22 mouse cellular contexts compared by ENCODE assay signal in genomic region chr1:157205685-157206084, GRCm38 (mm10).
A peak's percentile ranks its signal among the peaks of the same experiment; 100 is the strongest.
DNase-seq lines count a peak whose midpoint lies in the region; ATAC-seq and TF ChIP-seq lines count a peak whose summit lies in the region.
"Had no signal": no experiment of that assay in that cellular context is flagged by ENCODE, and none has a peak within 500 bp of the region (broad histone marks: within the 10 kb centered on the region; RNA-seq: fewer than 3 reads in every experiment).

No protein-coding gene starts in this region.

- 0 out of 2 replicates have a peak, but pooled peaks have one; percentile 52 for ATAC-seq in frontal cortex, adult (ENCODE audit: low TSS enrichment)
- ATAC-seq: activated CD4-positive, CD25-positive, alpha-beta regulatory T cell, adult 4 months; CD4-positive, CD25-positive, alpha-beta regulatory T cell, adult 4 months; Patski had no signal

- no peak overlapping the region for H3K4me3 ChIP-seq in layer of hippocampus, adult 2 months

- no peak for TF ChIP-seq CTCF in layer of hippocampus, adult 2 months (conservative IDR thresholded peaks at IDR 0.05)

- peak overlapping the region; percentile 60; the same call in 1 of the 2 replicates for H3K27ac ChIP-seq in layer of hippocampus, adult 2 months

- no peak for DNase-seq in frontal cortex, postnatal 25 days (ENCODE audit: low spot score in 2 of 2)
- DNase-seq in layer of hippocampus, adult 2 months (ENCODE audit: low spot score in 2 of 2) = peak; percentile 29 to 35
- DNase-seq in layer of hippocampus, adult 9-10 months (ENCODE audit: low spot score) = no peak
- peak; percentile 28 for DNase-seq in layer of hippocampus, adult 9-11 months
- no peak for DNase-seq in layer of hippocampus, adult 11-12 months (ENCODE audit: low spot score)
- DNase-seq in brain, adult 2 months (ENCODE audit: low read depth, low spot score) = peak; percentile 35
- no peak for DNase-seq in adrenal gland, adult (ENCODE audit: inconsistent age in 2 of 2, low spot score in 1 of 2)
- DNase-seq: adrenal gland, adult 2 months; adrenal gland, adult 8-10 months; adrenal gland, postnatal 10 days; adrenal gland, postnatal 14 days; adrenal gland, postnatal 25 days; adrenal gland, postnatal 36 days; B cell, adult 2 months; cerebellum, adult 11 months; cerebellum, adult 11-12 months; cerebellum, adult 18-20 months; cerebellum, adult 2 months had no signal

Comparison
In these comparisons a context has a peak if more than half of its experiments do, and no peak if none do; other contexts are left out.
1. DNase-seq: peak in layer of hippocampus, adult 2 months (2 of 2), layer of hippocampus, adult 9-11 months (single experiment) and brain, adult 2 months (single experiment); none in frontal cortex, postnatal 25 days (0 of 2), layer of hippocampus, adult 9-10 months (single experiment), layer of hippocampus, adult 11-12 months (single experiment) and adrenal gland, adult (0 of 2).